Mouse (Mus musculus): ENCODE data around the gene Slamf7. TPM values are rescaled to one million over a fixed set of nuclear protein-coding genes. Genes with fewer than 3 reads are reported as not detected.

Gene Slamf7
- polyA plus RNA-seq, 1 experiment from 2014 or later: 0.18 TPM

- no peak for TF ChIP-seq CTCF (IDR thresholded peaks at IDR 0.05; ENCODE audit: low read depth)
- H3K36me3 ChIP-seq (ENCODE audit: control insufficient read depth, insufficient read depth): no peaks in the 10 kb centered on the region
- H3K27me3 ChIP-seq (replicated peaks; ENCODE audit: control insufficient read depth, insufficient read depth, low read length): no peaks in the 10 kb centered on the region
- no peak overlapping the region for H3K4me3 ChIP-seq (ENCODE audit: low read depth, low read length)
- H3K4me2 ChIP-seq (replicated peaks; ENCODE audit: low read depth): no peak overlapping the region
- no peak for ATAC-seq
- WGBS: 91% methylated on average over 2 of the region's 2 CpGs
- H3K4me1 ChIP-seq (replicated peaks; ENCODE audit: control insufficient read depth, insufficient read depth, low read length): no peaks in the 10 kb centered on the region
- no peak overlapping the region for H3K27ac ChIP-seq (ENCODE audit: low read depth, low read length)
- no peak overlapping the region for H3K9ac ChIP-seq (ENCODE audit: low read depth, low read length)
- no peaks in the 10 kb centered on the region for H3K9me3 ChIP-seq (ENCODE audit: control insufficient read depth)
These were observed 10.9 kb upstream of the Slamf7 start for GRCm38 (mm10) chr1:171663757-171664156.

GRCm38 (mm10) chr1:171661482-171661881 lies 8.6 kb upstream of the Slamf7 start:
- TF ChIP-seq CTCF (IDR thresholded peaks at IDR 0.05; ENCODE audit: low read depth): no peak
- Histone ChIP-seq H3K36me3 (ENCODE audit: control insufficient read depth, insufficient read depth) (no peaks in the 10 kb centered on the region), H3K9me3 (ENCODE audit: control insufficient read depth) (no peaks in the 10 kb centered on the region), H3K27me3 (replicated peaks; ENCODE audit: control insufficient read depth, insufficient read depth, low read length) (no peaks in the 10 kb centered on the region), H3K9ac (ENCODE audit: low read depth, low read length) (no peak overlapping the region), H3K4me2 (replicated peaks; ENCODE audit: low read depth) (no peak overlapping the region), H3K4me3 (ENCODE audit: low read depth, low read length) (no peak overlapping the region), H3K27ac (ENCODE audit: low read depth, low read length) (no peak overlapping the region), H3K4me1 (replicated peaks; ENCODE audit: control insufficient read depth, insufficient read depth, low read length) (no peaks in the 10 kb centered on the region)
- no peak for ATAC-seq
- 82% methylated on average over 2 of the region's 2 CpGs for WGBS

DNA sequence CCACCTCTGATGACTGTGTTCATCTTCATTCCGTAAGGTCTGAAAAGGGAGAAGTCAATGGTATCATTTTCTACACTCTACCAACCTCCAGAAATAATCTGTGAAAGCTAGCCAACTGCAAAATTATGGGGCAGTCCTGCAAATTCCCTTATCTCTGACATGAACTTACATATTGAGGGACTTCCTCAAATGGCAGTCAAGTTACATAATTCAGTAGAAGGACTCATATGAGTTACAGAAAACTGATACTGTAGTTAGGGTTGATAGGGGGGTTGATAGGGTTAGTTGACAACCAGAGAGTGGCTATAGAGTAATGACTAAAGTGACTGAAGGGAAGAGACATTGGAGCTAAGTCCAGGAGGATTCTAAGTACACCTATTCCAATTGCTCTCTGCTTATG lies 7.6 kb upstream of the Slamf7 start:
- Histone ChIP-seq H3K9me3 (ENCODE audit: control insufficient read depth) (no peaks in the 10 kb centered on the region), H3K4me2 (replicated peaks; ENCODE audit: low read depth) (no peak overlapping the region), H3K27ac (ENCODE audit: low read depth, low read length) (no peak overlapping the region), H3K36me3 (ENCODE audit: control insufficient read depth, insufficient read depth) (no peaks in the 10 kb centered on the region), H3K9ac (ENCODE audit: low read depth, low read length) (no peak overlapping the region), H3K27me3 (replicated peaks; ENCODE audit: control insufficient read depth, insufficient read depth, low read length) (no peaks in the 10 kb centered on the region), H3K4me3 (ENCODE audit: low read depth, low read length) (no peak overlapping the region), H3K4me1 (replicated peaks; ENCODE audit: control insufficient read depth, insufficient read depth, low read length) (no peaks in the 10 kb centered on the region)
- ATAC-seq: no peak
- 96% methylated on average over 1 of the region's 1 CpGs for WGBS
- TF ChIP-seq CTCF (IDR thresholded peaks at IDR 0.05; ENCODE audit: low read depth): no peak

DNA sequence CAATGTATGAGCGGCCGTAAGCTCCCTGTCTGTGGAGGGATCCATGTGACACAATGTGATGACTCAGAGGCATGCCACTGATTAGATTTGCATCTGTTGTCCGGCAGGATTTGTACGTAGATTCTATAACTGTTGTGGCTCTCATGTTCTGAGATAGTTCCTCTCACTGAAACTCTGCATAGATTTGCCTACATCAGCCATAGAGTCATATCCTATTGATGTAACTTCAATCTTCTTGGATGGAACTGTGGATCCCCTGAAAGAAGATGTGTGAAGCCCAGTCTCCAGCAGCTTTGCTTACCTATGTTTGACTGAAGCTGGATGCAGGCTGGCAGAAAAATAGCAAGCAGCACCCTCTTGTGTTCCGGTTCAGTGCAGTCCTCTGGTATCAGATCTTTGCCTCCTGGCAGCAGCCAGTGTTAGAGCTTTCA lies 5.7 kb upstream of the Slamf7 start:
- TF ChIP-seq CTCF (IDR thresholded peaks at IDR 0.05; ENCODE audit: low read depth): peak; percentile 24
- no peaks in the 10 kb centered on the region for H3K36me3 ChIP-seq (ENCODE audit: control insufficient read depth, insufficient read depth)
- H3K4me3 ChIP-seq (ENCODE audit: low read depth, low read length): no peak overlapping the region

GRCm38 (mm10) chr1:171648840-171649239 lies 4.0 kb downstream of the Slamf7 start:
- TF ChIP-seq CTCF (IDR thresholded peaks at IDR 0.05; ENCODE audit: low read depth): no peak
- Histone ChIP-seq H3K9ac (ENCODE audit: low read depth, low read length) (no peak overlapping the region), H3K4me3 (ENCODE audit: low read depth, low read length) (no peak overlapping the region), H3K9me3 (ENCODE audit: control insufficient read depth) (no peaks in the 10 kb centered on the region), H3K4me2 (replicated peaks; ENCODE audit: low read depth) (no peak overlapping the region), H3K36me3 (ENCODE audit: control insufficient read depth, insufficient read depth) (no peaks in the 10 kb centered on the region), H3K27me3 (replicated peaks; ENCODE audit: control insufficient read depth, insufficient read depth, low read length) (no peaks in the 10 kb centered on the region), H3K27ac (ENCODE audit: low read depth, low read length) (no peak overlapping the region), H3K4me1 (replicated peaks; ENCODE audit: control insufficient read depth, insufficient read depth, low read length) (no peaks in the 10 kb centered on the region)
- 63% methylated on average over 8 of the region's 8 CpGs for WGBS
- ATAC-seq: no peak

More for the DNA sequence above, 5.7 kb upstream of the Slamf7 start:
- ATAC-seq: no peak
- no peaks in the 10 kb centered on the region for H3K4me1 ChIP-seq (replicated peaks; ENCODE audit: control insufficient read depth, insufficient read depth, low read length)
- H3K9me3 ChIP-seq (ENCODE audit: control insufficient read depth): no peaks in the 10 kb centered on the region
- 51% methylated on average over 5 of the region's 5 CpGs for WGBS
- no peak overlapping the region for H3K4me2 ChIP-seq (replicated peaks; ENCODE audit: low read depth)
- no peak overlapping the region for H3K27ac ChIP-seq (ENCODE audit: low read depth, low read length)
- no peak overlapping the region for H3K9ac ChIP-seq (ENCODE audit: low read depth, low read length)
- H3K27me3 ChIP-seq (replicated peaks; ENCODE audit: control insufficient read depth, insufficient read depth, low read length): no peaks in the 10 kb centered on the region

- Histone ChIP-seq H3K36me3 (ENCODE audit: control insufficient read depth, insufficient read depth) (no peaks in the 10 kb centered on the region), H3K4me3 (ENCODE audit: low read depth, low read length) (no peak overlapping the region), H3K27ac (ENCODE audit: low read depth, low read length) (no peak overlapping the region), H3K9ac (ENCODE audit: low read depth, low read length) (no peak overlapping the region), H3K9me3 (ENCODE audit: control insufficient read depth) (no peaks in the 10 kb centered on the region), H3K4me1 (replicated peaks; ENCODE audit: control insufficient read depth, insufficient read depth, low read length) (no peaks in the 10 kb centered on the region), H3K4me2 (replicated peaks; ENCODE audit: low read depth) (no peak overlapping the region), H3K27me3 (replicated peaks; ENCODE audit: control insufficient read depth, insufficient read depth, low read length) (no peaks in the 10 kb centered on the region)
- WGBS: 85% methylated on average over 5 of the region's 5 CpGs
- no peak for ATAC-seq
- no peak for TF ChIP-seq CTCF (IDR thresholded peaks at IDR 0.05; ENCODE audit: low read depth)
These were observed 5.1 kb downstream of the Slamf7 start for GRCm38 (mm10) chr1:171647716-171648115.

DNA sequence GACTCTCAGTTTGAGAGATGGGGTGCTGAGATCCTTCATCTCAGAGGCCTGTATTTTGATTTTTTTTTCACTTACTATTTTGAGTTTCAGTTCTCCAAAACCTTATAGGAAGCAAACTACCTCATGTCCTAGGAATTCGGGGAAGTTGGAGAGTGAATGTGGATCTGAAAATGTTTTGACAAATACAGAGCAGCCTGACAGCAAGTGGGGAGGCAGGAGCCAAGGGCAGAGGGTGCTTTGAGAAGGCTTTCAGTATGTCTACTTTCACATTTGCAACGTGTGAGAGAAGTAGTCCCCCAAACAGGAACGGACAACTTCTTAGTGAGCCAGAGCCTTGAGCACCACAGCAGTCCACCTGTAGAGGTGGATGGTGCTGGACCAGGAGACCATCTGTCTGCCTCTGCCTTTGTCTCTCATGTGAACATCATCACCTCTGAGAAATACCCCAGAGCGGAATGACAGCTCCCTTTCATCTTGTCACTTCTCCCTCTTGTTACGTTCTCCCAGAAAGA lies 6.3 kb downstream of the Slamf7 start:
- no peak for ATAC-seq
- Histone ChIP-seq H3K4me3 (ENCODE audit: low read depth, low read length) (no peak overlapping the region), H3K27me3 (replicated peaks; ENCODE audit: control insufficient read depth, insufficient read depth, low read length) (no peaks in the 10 kb centered on the region), H3K4me1 (replicated peaks; ENCODE audit: control insufficient read depth, insufficient read depth, low read length) (no peaks in the 10 kb centered on the region), H3K27ac (ENCODE audit: low read depth, low read length) (no peak overlapping the region), H3K4me2 (replicated peaks; ENCODE audit: low read depth) (no peak overlapping the region), H3K9ac (ENCODE audit: low read depth, low read length) (no peak overlapping the region), H3K36me3 (ENCODE audit: control insufficient read depth, insufficient read depth) (no peaks in the 10 kb centered on the region), H3K9me3 (ENCODE audit: control insufficient read depth) (no peaks in the 10 kb centered on the region)
- WGBS: 61% methylated on average over 5 of the region's 5 CpGs
- no peak for TF ChIP-seq CTCF (IDR thresholded peaks at IDR 0.05; ENCODE audit: low read depth)

Data from intestine, postnatal 0 days (tissue).